Mouse (Mus musculus) liver, embryonic 16.5 days (tissue): ENCODE data around the gene Mical2. TPM values are rescaled to one million over a fixed set of nuclear protein-coding genes. Genes with fewer than 3 reads are reported as not detected.

Experiments used
- ATAC-seq: fragments of 200-750 bp; cut with Nextera tagmentation; 2 replicates; pipeline ENCODE4 v1.8.0; 2017; ENCODE audit warnings: low read depth, mild to moderate bottlenecking, moderate number of reproducible peaks, moderate library complexity
- H3K27ac ChIP-seq: fragments of 300-500 bp; sonication (generic); 2 replicates; pipeline ENCODE4 v1.5.1; 2014; ENCODE audit warnings: mild to moderate bottlenecking, low read length
- H3K27me3 ChIP-seq: fragments of 300-500 bp; sonication (generic); 2 replicates; pipeline ENCODE4 v1.6.1; 2014; ENCODE audit warnings: low read depth, low read length, mixed read lengths; ENCODE audit not compliant: control insufficient read depth, insufficient read depth
- H3K36me3 ChIP-seq: fragments of 300-500 bp; sonication (generic); 2 replicates; pipeline ENCODE4 v1.6.1; 2014; ENCODE audit warnings: mild to moderate bottlenecking; ENCODE audit not compliant: control insufficient read depth, insufficient read depth
- H3K4me1 ChIP-seq: fragments of 300-500 bp; sonication (generic); 2 replicates; pipeline ENCODE4 v1.6.1; 2014; ENCODE audit warnings: low read depth, low read length, mixed read lengths; ENCODE audit not compliant: control insufficient read depth
- H3K4me2 ChIP-seq: fragments of 300-500 bp; sonication (generic); 2 replicates; pipeline ENCODE4 v1.6.1; 2014; ENCODE audit warnings: low read depth, low read length, mixed read lengths
- H3K4me3 ChIP-seq: fragments of 300-500 bp; sonication (generic); 2 replicates; pipeline ENCODE4 v1.5.1; 2014; ENCODE audit warnings: low read depth, mild to moderate bottlenecking, low read length
- H3K9ac ChIP-seq: fragments of 300-500 bp; sonication (generic); 2 replicates; pipeline ENCODE4 v1.6.1; 2014; ENCODE audit warnings: low read depth, low read length
- H3K9me3 ChIP-seq: fragments of 300-500 bp; sonication (generic); replicated peaks from 2 replicates; pipeline ENCODE4 v1.6.1; 2016; ENCODE audit warnings: low read length; ENCODE audit not compliant: control insufficient read depth
- WGBS: fragments of 180-500 bp; shearing (Covaris S2); extraction: QIAGEN DNeasy Blood & Tissue Kit; methylation state at CpG from one replicate; pipeline ENCODE4 v1.1.7; 2014; ENCODE audit not compliant: insufficient replicate concordance; 5-methylcytosine and 5-hydroxymethylcytosine counted together
- polyA plus RNA-seq: library from polyadenylated mRNA; unstranded; fragments of >200 nt; fragmentation: Nextera tagmentation; extraction: Ambion mirVana; gene quantifications from 2 replicates; pipeline ENCODE4 v1.2.1, GENCODE M21; 2015

Mical2 gene
- polyA plus RNA-seq, 1 experiment from 2014 or later = 1.9 TPM

DNA sequence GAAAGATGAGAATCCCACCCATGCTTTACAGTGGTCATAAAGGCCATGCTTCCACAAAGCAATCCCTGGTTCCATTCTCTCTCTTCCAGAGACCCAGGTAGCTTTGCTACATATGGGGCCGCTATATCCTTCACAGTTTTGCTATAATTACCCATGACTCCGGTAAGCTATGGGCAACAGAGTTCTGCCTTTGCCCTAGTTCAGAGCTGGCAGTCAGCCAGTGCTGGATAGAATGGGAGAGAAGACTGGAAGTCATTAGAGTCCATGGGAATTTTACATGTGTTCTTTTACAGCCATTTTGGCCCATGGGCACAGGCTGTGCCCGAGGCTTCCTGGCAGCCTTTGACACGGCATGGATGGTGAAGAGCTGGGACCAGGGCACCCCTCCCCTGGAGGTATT lies 93.8 kb downstream of the Mical2 start:
- WGBS = 67% methylated on average over 4 of the region's 4 CpGs
- H3K9me3 ChIP-seq = no peaks in the 10 kb centered on the region
- no peaks in the 10 kb centered on the region for H3K4me1 ChIP-seq
- no peaks in the 10 kb centered on the region; the same call in 1 of the 2 replicates for H3K36me3 ChIP-seq
- H3K4me2 ChIP-seq = no peak overlapping the region
- H3K4me3 ChIP-seq = no peak overlapping the region
- no peak for ATAC-seq
- no peak overlapping the region for H3K27ac ChIP-seq
- H3K27me3 ChIP-seq = no peaks in the 10 kb centered on the region
- H3K9ac ChIP-seq = no peak overlapping the region

DNA sequence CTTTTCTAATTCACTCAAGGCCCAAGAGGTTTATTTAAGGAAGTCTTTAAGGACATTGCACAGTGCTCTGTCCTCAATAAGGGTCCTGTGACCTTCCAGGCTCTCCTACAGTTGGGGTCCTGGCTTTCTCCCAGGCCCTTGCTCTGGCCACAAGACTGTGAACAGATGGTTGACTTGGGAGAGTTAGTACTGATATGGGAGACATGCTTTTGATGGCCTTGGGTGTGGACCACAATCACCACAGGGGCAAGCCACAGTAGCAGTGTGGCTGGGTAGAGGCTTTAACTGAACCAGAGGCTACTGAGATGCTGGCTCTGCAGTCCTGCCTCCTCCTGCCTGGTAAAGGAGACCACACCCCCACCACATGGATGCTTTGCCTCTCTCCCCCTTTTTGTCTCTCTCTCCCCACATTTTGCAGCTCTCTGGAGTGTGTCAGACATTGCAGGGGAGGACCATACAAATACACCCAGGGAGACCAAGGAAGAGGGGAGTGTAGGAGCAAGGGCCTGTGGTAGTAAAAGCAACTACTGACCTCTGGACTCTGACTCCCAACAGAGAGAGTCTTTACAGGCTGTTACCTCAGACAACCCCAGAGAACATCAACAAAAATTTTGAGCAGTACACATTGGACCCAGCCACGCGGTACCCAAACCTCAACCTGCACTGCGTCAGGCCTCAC lies 94.5 kb downstream of the Mical2 start:
- no peak for ATAC-seq
- Histone ChIP-seq H3K9me3 (no peaks in the 10 kb centered on the region), H3K4me2 (no peak overlapping the region), H3K27me3 (no peaks in the 10 kb centered on the region), H3K27ac (no peak overlapping the region), H3K4me3 (no peak overlapping the region), H3K36me3 (no peaks in the 10 kb centered on the region; the same call in 1 of the 2 replicates), H3K9ac (no peak overlapping the region), H3K4me1 (no peaks in the 10 kb centered on the region)
- 77% methylated on average over 3 of the region's 3 CpGs for WGBS

GRCm38 (mm10) chr7:112321798-112322794 lies 96.4 kb downstream of the Mical2 start:
- no peaks in the 10 kb centered on the region for H3K4me1 ChIP-seq
- WGBS = 59% methylated on average over 9 of the region's 9 CpGs
- no peak overlapping the region for H3K9ac ChIP-seq
- H3K4me2 ChIP-seq = no peak overlapping the region
- no peaks in the 10 kb centered on the region for H3K27me3 ChIP-seq
- ATAC-seq = no peak
- H3K4me3 ChIP-seq = no peak overlapping the region
- no peak overlapping the region for H3K27ac ChIP-seq
- no peaks in the 10 kb centered on the region for H3K9me3 ChIP-seq
- no peaks in the 10 kb centered on the region; the same call in 1 of the 2 replicates for H3K36me3 ChIP-seq

DNA sequence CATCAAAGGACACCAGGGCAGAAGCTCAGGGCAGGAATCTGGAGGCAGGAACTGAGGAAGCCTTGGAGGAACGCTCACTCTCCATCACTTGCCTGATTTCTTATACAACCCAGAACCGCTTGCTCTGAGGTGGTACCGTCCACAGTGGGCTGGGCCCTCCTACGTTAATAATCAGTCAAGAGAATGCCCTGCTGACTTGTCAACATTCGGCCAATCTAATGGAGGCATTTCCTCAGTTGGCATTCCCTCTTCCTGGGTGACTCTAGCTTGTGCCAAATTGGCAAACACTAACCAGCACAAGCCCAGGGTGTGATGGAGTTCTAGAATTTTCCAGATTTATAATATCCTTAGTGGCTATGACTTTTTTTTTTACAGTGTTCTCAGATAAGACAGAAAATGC lies 98.9 kb downstream of the Mical2 start:
- 63% methylated on average over 5 of the region's 5 CpGs for whole genome bisulfite sequencing
- Histone ChIP-seq H3K9me3 (no peaks in the 10 kb centered on the region), H3K27ac (no peak overlapping the region), H3K9ac (no peak overlapping the region), H3K4me2 (no peak overlapping the region), H3K4me1 (no peaks in the 10 kb centered on the region), H3K4me3 (no peak overlapping the region), H3K36me3 (no peaks in the 10 kb centered on the region; the same call in 1 of the 2 replicates), H3K27me3 (no peaks in the 10 kb centered on the region)
- no peak for ATAC-seq

DNA sequence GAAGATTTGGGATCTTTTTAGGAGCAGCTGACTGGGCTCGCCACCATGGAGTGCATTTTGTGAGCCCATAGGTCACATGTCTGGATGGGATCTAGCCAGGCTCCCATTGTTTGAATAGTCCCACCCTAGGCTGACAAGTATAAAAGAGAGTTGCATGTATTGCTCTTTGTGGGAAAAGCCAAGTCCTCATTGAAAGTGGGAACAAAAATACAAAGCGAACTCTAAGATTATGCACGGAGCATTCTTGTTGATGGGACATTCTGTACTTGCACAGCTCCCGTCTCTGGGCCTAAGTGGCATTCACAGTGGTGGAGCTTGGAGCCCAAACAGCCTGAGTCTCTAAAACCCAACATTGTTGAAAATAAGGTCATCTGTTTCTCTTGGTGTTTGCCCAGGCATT lies 101.2 kb downstream of the Mical2 start:
- Histone ChIP-seq H3K27ac (no peak overlapping the region), H3K4me2 (no peak overlapping the region), H3K4me1 (no peaks in the 10 kb centered on the region), H3K9me3 (no peaks in the 10 kb centered on the region), H3K4me3 (no peak overlapping the region), H3K9ac (no peak overlapping the region), H3K36me3 (no peaks in the 10 kb centered on the region; the same call in 1 of the 2 replicates), H3K27me3 (no peaks in the 10 kb centered on the region)
- ATAC-seq = no peak
- 82% methylated on average over 4 of the region's 4 CpGs for WGBS

DNA sequence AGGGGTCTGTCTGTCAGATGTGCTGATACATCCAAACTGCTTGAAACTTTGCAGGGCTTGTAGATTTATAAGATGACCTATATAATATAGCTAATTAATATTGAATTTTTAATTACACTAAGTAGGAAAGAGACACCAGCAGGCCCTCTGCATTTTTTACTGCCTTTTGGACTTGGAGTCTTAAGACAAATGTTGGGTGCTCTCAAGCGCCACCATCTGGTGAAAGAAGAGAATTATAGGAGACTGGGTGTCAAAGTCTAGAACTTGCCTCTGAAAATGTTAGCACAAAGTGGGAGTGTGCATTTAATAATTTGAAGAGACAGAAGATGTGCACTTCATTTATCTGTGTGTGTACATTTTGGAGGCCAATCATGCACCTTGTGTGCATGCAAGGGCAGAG lies 103.3 kb downstream of the Mical2 start:
- Histone ChIP-seq H3K9me3 (no peaks in the 10 kb centered on the region), H3K9ac (no peak overlapping the region), H3K36me3 (no peaks in the 10 kb centered on the region; the same call in 1 of the 2 replicates), H3K4me3 (no peak overlapping the region), H3K27ac (no peak overlapping the region), H3K4me2 (no peak overlapping the region), H3K27me3 (no peaks in the 10 kb centered on the region), H3K4me1 (no peaks in the 10 kb centered on the region)
- no peak for ATAC-seq
- WGBS = 7% methylated on average over 1 of the region's 1 CpGs

DNA sequence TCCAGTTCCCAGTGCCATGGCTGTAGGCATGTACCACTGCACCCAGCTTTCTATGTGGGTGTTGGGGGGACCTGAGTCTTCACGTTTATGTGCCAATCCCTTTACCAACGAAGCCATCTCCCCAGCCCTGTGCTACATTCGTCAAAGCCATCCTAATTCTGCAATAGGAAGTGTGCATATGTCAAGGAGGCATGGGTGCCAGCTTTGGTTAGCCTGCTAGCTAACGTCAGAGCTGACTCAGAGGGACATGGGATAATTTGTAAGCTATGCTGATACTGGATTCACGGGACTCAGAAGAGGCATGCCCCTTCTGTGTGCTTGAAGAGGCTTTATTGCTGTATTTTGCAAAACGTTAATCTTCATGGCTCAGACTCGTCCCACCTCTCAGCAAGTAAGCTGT lies 103.8 kb downstream of the Mical2 start:
- no peak for ATAC-seq
- Histone ChIP-seq H3K9me3 (no peaks in the 10 kb centered on the region), H3K9ac (no peak overlapping the region), H3K27me3 (no peaks in the 10 kb centered on the region), H3K27ac (no peak overlapping the region), H3K4me3 (no peak overlapping the region), H3K4me1 (no peaks in the 10 kb centered on the region), H3K4me2 (no peak overlapping the region), H3K36me3 (no peaks in the 10 kb centered on the region)
- 56% methylated on average over 7 of the region's 7 CpGs for WGBS

- WGBS = 61% methylated on average over 8 of the region's 8 CpGs
- Histone ChIP-seq H3K36me3 (no peaks in the 10 kb centered on the region), H3K9me3 (no peaks in the 10 kb centered on the region), H3K4me2 (no peak overlapping the region), H3K27ac (no peak overlapping the region), H3K9ac (no peak overlapping the region), H3K4me1 (no peaks in the 10 kb centered on the region), H3K27me3 (no peaks in the 10 kb centered on the region), H3K4me3 (no peak overlapping the region)
- no peak for ATAC-seq
Measured at GRCm38 (mm10) chr7:112330935-112331334, 105.3 kb downstream of the Mical2 start.

GRCm38 (mm10) chr7:112331804-112332203 lies 106.1 kb downstream of the Mical2 start:
- Histone ChIP-seq H3K9me3 (no peaks in the 10 kb centered on the region), H3K27me3 (no peaks in the 10 kb centered on the region), H3K4me2 (no peak overlapping the region), H3K36me3 (no peaks in the 10 kb centered on the region), H3K4me3 (no peak overlapping the region), H3K4me1 (no peaks in the 10 kb centered on the region), H3K9ac (no peak overlapping the region), H3K27ac (no peak overlapping the region)
- no peak for ATAC-seq
- WGBS = 62% methylated on average over 8 of the region's 8 CpGs
